17 mouse cellular contexts compared by ENCODE assay signal in the genomic region with DNA sequence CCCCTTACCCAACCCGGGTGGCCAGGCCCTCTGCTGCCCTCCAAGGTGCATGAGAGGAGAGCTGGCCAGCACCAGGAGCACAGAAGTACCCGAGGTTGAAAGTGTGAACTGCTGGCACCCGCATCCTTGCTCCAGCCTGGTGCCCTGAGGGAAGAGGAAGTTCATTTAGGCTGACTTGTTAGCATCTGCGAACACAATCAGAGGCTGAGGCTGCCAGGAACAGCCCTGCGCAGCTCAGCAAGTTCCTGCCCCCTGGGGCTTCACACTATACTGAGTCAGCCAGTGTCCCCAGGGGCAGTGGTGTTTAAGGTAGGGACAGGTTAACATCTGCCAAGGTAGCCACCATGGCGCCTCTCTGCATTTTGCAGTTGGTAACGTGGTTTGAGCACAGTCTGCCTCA. TPM values are rescaled to one million over a fixed set of nuclear protein-coding genes. Genes with fewer than 3 reads are reported as not detected.
A peak's percentile ranks its signal among the peaks of the same experiment; 100 is the strongest.
DNase-seq lines count a peak whose midpoint lies in the region; ATAC-seq and TF ChIP-seq lines count a peak whose summit lies in the region.
"Had no signal": no experiment of that assay in that cellular context is flagged by ENCODE, and none has a peak within 500 bp of the region (broad histone marks: within the 10 kb centered on the region; RNA-seq: fewer than 3 reads in every experiment).

No protein-coding gene starts in this region.

- H3K9ac ChIP-seq in kidney, embryonic 15.5 days = no peak overlapping the region
- H3K9ac ChIP-seq in ES-Bruce4 (ENCODE audit: low read depth, poor library complexity, severe bottlenecking) (no peak overlapping the region), MEL (ENCODE audit: control insufficient read depth, low read depth, low read length, poor library complexity, severe bottlenecking) (no peak overlapping the region)
- H3K9ac ChIP-seq: forebrain, embryonic 15.5 days; limb, embryonic 13.5 days; liver, embryonic 15.5 days had no signal

- TF ChIP-seq EP300 in ES-Bruce4 (IDR thresholded peaks at IDR 0.05; ENCODE audit: insufficient read depth, low read depth, low read length) (peak; percentile 81), MEL (IDR thresholded peaks at IDR 0.05; ENCODE audit: low read depth in 1 of 2, low read length in 2 of 2) (no peak)

- no peak for ATAC-seq in kidney, embryonic 15.5 days (replicated peaks; ENCODE audit: low FRiP score)
- ATAC-seq: forebrain, embryonic 15.5 days; hindbrain, postnatal 0 days had no signal

- no peaks in the 10 kb centered on the region for H3K79me2 ChIP-seq in MEL (ENCODE audit: control insufficient read depth, insufficient read depth, low read length, poor library complexity)

- no peaks in the 10 kb centered on the region for H3K36me3 ChIP-seq in kidney, embryonic 15.5 days
- H3K36me3 ChIP-seq in ES-Bruce4 (ENCODE audit: control insufficient read depth, insufficient read depth, low read length, poor library complexity, severe bottlenecking) = no peaks in the 10 kb centered on the region
- no peaks in the 10 kb centered on the region for H3K36me3 ChIP-seq in MEL (ENCODE audit: control insufficient read depth in 1 of 2, insufficient read depth in 2 of 2, low read length in 2 of 2)
- H3K36me3 ChIP-seq: forebrain, embryonic 15.5 days; limb, embryonic 13.5 days; liver, embryonic 15.5 days had no signal

- no peak overlapping the region for H3K4me2 ChIP-seq in kidney, embryonic 15.5 days
- H3K4me2 ChIP-seq: forebrain, embryonic 15.5 days; limb, embryonic 13.5 days; liver, embryonic 15.5 days had no signal

- peak; percentile 31 for DNase-seq in kidney, postnatal 14 days
- DNase-seq in MEL (ENCODE audit: low read depth, low spot score) = peak; percentile 52
- DNase-seq in fat pad, adult 2 months (ENCODE audit: extremely low read depth, low read depth, low spot score) = peak; percentile 30
- DNase-seq in frontal cortex, adult 2 months (ENCODE audit: extremely low spot score in 1 of 2, low spot score in 1 of 2) = no peak
- no peak for DNase-seq in adrenal gland, postnatal 36 days
- DNase-seq: cerebellum, adult 9-11 months; heart, adult 2 months; heart, postnatal 14 days; kidney, adult 9 months; lung, postnatal 14 days had no signal

- no peak for TF ChIP-seq RAD21 in MEL (IDR thresholded peaks at IDR 0.05; ENCODE audit: low read depth, low read length)

- H3K9me3 ChIP-seq in kidney, embryonic 15.5 days (replicated peaks) = no peaks in the 10 kb centered on the region
- H3K9me3 ChIP-seq in ES-Bruce4 (replicated peaks; ENCODE audit: control insufficient read depth, insufficient read depth, low read length, poor library complexity, severe bottlenecking) (no peaks in the 10 kb centered on the region), MEL (replicated peaks; ENCODE audit: insufficient read depth, low read length) (no peaks in the 10 kb centered on the region)
- H3K9me3 ChIP-seq: forebrain, embryonic 15.5 days; limb, embryonic 13.5 days; liver, embryonic 15.5 days had no signal

- no peak for TF ChIP-seq POLR2A in ES-Bruce4 (IDR thresholded peaks at IDR 0.05; ENCODE audit: insufficient read depth, low read length)
- TF ChIP-seq POLR2A in MEL (IDR thresholded peaks at IDR 0.05; ENCODE audit: control insufficient read depth in 1 of 2, insufficient read depth in 1 of 2, low read depth in 1 of 2, low read length in 2 of 2, poor library complexity in 1 of 2) = no peak

- TF ChIP-seq CTCF in ES-Bruce4 (IDR thresholded peaks at IDR 0.05; ENCODE audit: low read depth, low read length) = no peak
- no peak for TF ChIP-seq CTCF in MEL (IDR thresholded peaks at IDR 0.05 in 2 of 3, conservative IDR thresholded peaks at IDR 0.05 in 1 of 3; ENCODE audit: control insufficient read depth in 1 of 3, insufficient read depth in 1 of 3, low read depth in 2 of 3, low read length in 3 of 3, poor library complexity in 1 of 3, severe bottlenecking in 1 of 3)

- H3K27ac ChIP-seq in kidney, embryonic 15.5 days = no peak overlapping the region
- H3K27ac ChIP-seq in ES-Bruce4 (ENCODE audit: insufficient read depth, low read length) (no peak overlapping the region), MEL (ENCODE audit: control insufficient read depth, low read depth, low read length) (no peak overlapping the region)
- H3K27ac ChIP-seq: forebrain, embryonic 15.5 days; heart, adult 2 months; hindbrain, postnatal 0 days; limb, embryonic 13.5 days; liver, embryonic 15.5 days; stomach, postnatal 0 days had no signal

- 0 out of 2 replicates have a peak, but pooled peaks cover 4% of the 10 kb centered on the region for H3K27me3 ChIP-seq in kidney, embryonic 15.5 days
- no peaks in the 10 kb centered on the region; the same call in 1 of the 2 replicates for H3K27me3 ChIP-seq in ES-Bruce4 (ENCODE audit: control insufficient read depth, insufficient read depth, low read length, poor library complexity, severe bottlenecking)
- peaks cover 0 to 4% of the 10 kb centered on the region in 2 experiments; a peak in 2 of 4 replicates for H3K27me3 ChIP-seq in MEL (ENCODE audit: control insufficient read depth in 1 of 2, insufficient read depth in 2 of 2, low read length in 2 of 2)
- H3K27me3 ChIP-seq: forebrain, embryonic 15.5 days; limb, embryonic 13.5 days had no signal

- H3K4me3 ChIP-seq in kidney, embryonic 15.5 days (replicated peaks) = no peak overlapping the region
- H3K4me3 ChIP-seq in ES-Bruce4 (ENCODE audit: low read depth, low read length) (no peak overlapping the region), MEL (ENCODE audit: control insufficient read depth in 1 of 2, insufficient read depth in 1 of 2, low read depth in 2 of 2, low read length in 2 of 2) (no peak overlapping the region)
- H3K4me3 ChIP-seq: forebrain, embryonic 15.5 days; heart, adult 2 months; limb, embryonic 13.5 days; liver, embryonic 15.5 days had no signal

- 32% methylated on average over 7 of the region's 7 CpGs for WGBS in kidney, embryonic 15.5 days

- H3K4me1 ChIP-seq in kidney, embryonic 15.5 days = peaks cover 13% of the 10 kb centered on the region
- peaks cover 11% of the 10 kb centered on the region for H3K4me1 ChIP-seq in ES-Bruce4 (ENCODE audit: control insufficient read depth, insufficient read depth, low read length)
- H3K4me1 ChIP-seq in MEL (ENCODE audit: control insufficient read depth in 1 of 2, insufficient read depth in 2 of 2, low read length in 2 of 2) = no peaks in the 10 kb centered on the region
- H3K4me1 ChIP-seq: liver, embryonic 15.5 days had no signal

TF ChIP-seq in MEL, 35 proteins besides CTCF, POLR2A, EP300 and RAD21:
- no peak for TF ChIP-seq NELFE (IDR thresholded peaks at IDR 0.05; ENCODE audit: low read depth, low read length)
- TF ChIP-seq NRF1 (IDR thresholded peaks at IDR 0.05; ENCODE audit: insufficient read depth, low read depth, low read length, poor library complexity, severe bottlenecking) = peak; percentile 33; the same call in 1 of the 2 replicates
- no peak for TF ChIP-seq MYC (IDR thresholded peaks at IDR 0.05; ENCODE audit: low read depth, low read length)
- no peak for TF ChIP-seq TAL1 (IDR thresholded peaks at IDR 0.05; ENCODE audit: low read length)
- no peak for TF ChIP-seq POLR2AphosphoS5 (IDR thresholded peaks at IDR 0.05; ENCODE audit: borderline replicate concordance, low read depth, low read length)

RNA-seq across cellular contexts. Expression of a gene that starts 41.6 kb away (rescaled TPM):
- polyA plus RNA-seq in kidney, embryonic 15.5 days (2015; fragmentation: Nextera tagmentation; extraction: Ambion mirVana) = 0.64 and 0.91 TPM in 2 replicates
- polyA plus RNA-seq in ES-Bruce4 (2011; ENCODE audit: insufficient read depth, insufficient read length, low read depth, missing spikeins) (3.2 and 4.9 TPM in 2 replicates), MEL (2012; ENCODE audit: insufficient read depth in 1 of 2, insufficient read length in 2 of 2, low read depth in 1 of 2, low replicate concordance in 2 of 2, missing spikeins in 1 of 2) (under 1 TPM in 1 of 2 experiments, not detected in 1; 0.06 TPM)
- not detected in 2 replicates for total RNA-seq in MEL (2012; rRNA removed)
- 2.8 and 2.9 TPM in 2 replicates for polyA plus RNA-seq in frontal cortex, adult 2 months (2012; rRNA removed)
- total RNA-seq in adrenal gland, postnatal 36 days (2021) = 1 to 10 TPM; 2.8 to 7.5 TPM

RNA-seq across cellular contexts. Expression of a gene that starts 57.9 kb away (rescaled TPM):
- polyA plus RNA-seq in kidney, embryonic 15.5 days (2015; fragmentation: Nextera tagmentation; extraction: Ambion mirVana) = 8.7 and 9.0 TPM in 2 replicates
- polyA plus RNA-seq in ES-Bruce4 (2011; ENCODE audit: insufficient read depth, insufficient read length, low read depth, missing spikeins) (24.4 and 27.0 TPM in 2 replicates), MEL (2012; ENCODE audit: insufficient read depth in 1 of 2, insufficient read length in 2 of 2, low read depth in 1 of 2, low replicate concordance in 2 of 2, missing spikeins in 1 of 2) (10 to 100 TPM; 26.2 to 36.7 TPM)
- 32.1 and 35.3 TPM in 2 replicates for total RNA-seq in MEL (2012; rRNA removed)
- polyA plus RNA-seq in frontal cortex, adult 2 months (2012; rRNA removed) = 5.6 and 6.8 TPM in 2 replicates
- 10 to 100 TPM; 13.0 to 18.7 TPM for total RNA-seq in adrenal gland, postnatal 36 days (2021)

Comparison
In these comparisons a context has a peak if more than half of its experiments do, and no peak if none do; other contexts are left out.
1. DNase-seq: peak in kidney, postnatal 14 days (single experiment), MEL (single experiment) and fat pad, adult 2 months (single experiment); none in frontal cortex, adult 2 months (0 of 2) and adrenal gland, postnatal 36 days (0 of 2).